Mouse (Mus musculus): ENCODE measurements around the gene Rabif. TPM values are rescaled to one million over a fixed set of nuclear protein-coding genes. Genes with fewer than 3 reads are reported as not detected.
"Not testable (repeated sequence)": the region's sequence is repeated elsewhere in the genome, so short reads cannot be mapped to it uniquely, and the experiment has no call there.

The Rabif gene
- polyA plus RNA-seq, 1 experiment from 2014 or later: 33.8 TPM

- no peak overlapping the region for H3K9ac ChIP-seq (ENCODE audit: low read depth, low read length)
- H3K4me1 ChIP-seq (replicated peaks; ENCODE audit: insufficient read depth, low read length): no peaks in the 10 kb centered on the region
- TF ChIP-seq CTCF (IDR thresholded peaks at IDR 0.05; ENCODE audit: low read depth): no peak
- H3K4me3 ChIP-seq (replicated peaks; ENCODE audit: low read depth, low read length): no peak overlapping the region
- no peaks in the 10 kb centered on the region for H3K36me3 ChIP-seq (ENCODE audit: insufficient read depth, low read length)
- H3K9me3 ChIP-seq (replicated peaks; ENCODE audit: low read length): no peaks in the 10 kb centered on the region
- 87% methylated on average over 1 of the region's 1 CpGs for WGBS
- no peak overlapping the region for H3K4me2 ChIP-seq (ENCODE audit: low read length)
- no peak for ATAC-seq (replicated peaks; ENCODE audit: low FRiP score, low read depth)
- no peak for DNase-seq (ENCODE audit: low spot score)
- no peaks in the 10 kb centered on the region for H3K27me3 ChIP-seq (ENCODE audit: insufficient read depth, low read length)
- no peak overlapping the region for H3K27ac ChIP-seq
Measured at GRCm38 (mm10) chr1:134525015-134525414, 30.6 kb downstream of the Rabif start.

- H3K9me3 ChIP-seq (replicated peaks; ENCODE audit: low read length): no peaks in the 10 kb centered on the region
- no peak overlapping the region for H3K27ac ChIP-seq
Measured at GRCm38 (mm10) chr1:134526752-134527151, 32.3 kb downstream of the Rabif start.

GRCm38 (mm10) chr1:134530618-134531017, 36.2 kb downstream of the Rabif start:
- WGBS: 72% methylated on average over 6 of the region's 6 CpGs
- ATAC-seq (replicated peaks; ENCODE audit: low FRiP score, low read depth): no peak

More at GRCm38 (mm10) chr1:134526752-134527151, 32.3 kb downstream of the Rabif start:
- ATAC-seq (replicated peaks; ENCODE audit: low FRiP score, low read depth) (no peak), DNase-seq (ENCODE audit: low spot score) (no peak)
- H3K4me1 ChIP-seq (replicated peaks; ENCODE audit: insufficient read depth, low read length): no peaks in the 10 kb centered on the region
- no peak for TF ChIP-seq CTCF (IDR thresholded peaks at IDR 0.05; ENCODE audit: low read depth)
- no peak overlapping the region for H3K4me3 ChIP-seq (replicated peaks; ENCODE audit: low read depth, low read length)
- no peaks in the 10 kb centered on the region for H3K27me3 ChIP-seq (ENCODE audit: insufficient read depth, low read length)
- no peak overlapping the region for H3K9ac ChIP-seq (ENCODE audit: low read depth, low read length)
- WGBS: 71% methylated on average over 6 of the region's 6 CpGs
- no peaks in the 10 kb centered on the region for H3K36me3 ChIP-seq (ENCODE audit: insufficient read depth, low read length)
- H3K4me2 ChIP-seq (ENCODE audit: low read length): no peak overlapping the region

GRCm38 (mm10) chr1:134533710-134534109, 39.3 kb downstream of the Rabif start:
- not testable (repeated sequence) for DNase-seq (ENCODE audit: low spot score); H3K36me3 ChIP-seq (ENCODE audit: insufficient read depth, low read length); H3K4me3 ChIP-seq (replicated peaks; ENCODE audit: low read depth, low read length); H3K4me2 ChIP-seq (ENCODE audit: low read length); ATAC-seq (replicated peaks; ENCODE audit: low FRiP score, low read depth); H3K4me1 ChIP-seq (replicated peaks; ENCODE audit: insufficient read depth, low read length); H3K27me3 ChIP-seq (ENCODE audit: insufficient read depth, low read length); H3K9me3 ChIP-seq (replicated peaks; ENCODE audit: low read length); H3K9ac ChIP-seq (ENCODE audit: low read depth, low read length); H3K27ac ChIP-seq
- WGBS: 95% methylated on average over 10 of the region's 10 CpGs

More at GRCm38 (mm10) chr1:134530618-134531017, 36.2 kb downstream of the Rabif start:
- Histone ChIP-seq H3K27ac (no peak overlapping the region), H3K36me3 (ENCODE audit: insufficient read depth, low read length) (no peaks in the 10 kb centered on the region), H3K9ac (ENCODE audit: low read depth, low read length) (no peak overlapping the region), H3K4me2 (ENCODE audit: low read length) (no peak overlapping the region), H3K4me1 (replicated peaks; ENCODE audit: insufficient read depth, low read length) (no peaks in the 10 kb centered on the region), H3K27me3 (ENCODE audit: insufficient read depth, low read length) (no peaks in the 10 kb centered on the region), H3K9me3 (replicated peaks; ENCODE audit: low read length) (no peaks in the 10 kb centered on the region), H3K4me3 (replicated peaks; ENCODE audit: low read depth, low read length) (no peak overlapping the region)
- no peak for TF ChIP-seq CTCF (IDR thresholded peaks at IDR 0.05; ENCODE audit: low read depth)
- DNase-seq (ENCODE audit: low spot score): no peak

- no peak for TF ChIP-seq CTCF (IDR thresholded peaks at IDR 0.05; ENCODE audit: low read depth)
- Histone ChIP-seq H3K4me2 (ENCODE audit: low read length) (no peak overlapping the region), H3K9ac (ENCODE audit: low read depth, low read length) (no peak overlapping the region), H3K4me1 (replicated peaks; ENCODE audit: insufficient read depth, low read length) (no peaks in the 10 kb centered on the region), H3K27ac (no peak overlapping the region), H3K9me3 (replicated peaks; ENCODE audit: low read length) (no peaks in the 10 kb centered on the region), H3K36me3 (ENCODE audit: insufficient read depth, low read length) (no peaks in the 10 kb centered on the region), H3K27me3 (ENCODE audit: insufficient read depth, low read length) (no peaks in the 10 kb centered on the region), H3K4me3 (replicated peaks; ENCODE audit: low read depth, low read length) (no peak overlapping the region)
- WGBS: 97% methylated on average over 1 of the region's 1 CpGs
- no peak for ATAC-seq (replicated peaks; ENCODE audit: low FRiP score, low read depth)
- no peak for DNase-seq (ENCODE audit: low spot score)
Measured at GRCm38 (mm10) chr1:134535054-134535453, 40.6 kb downstream of the Rabif start.

- WGBS: 66% methylated on average over 3 of the region's 3 CpGs
- no peak overlapping the region for H3K4me3 ChIP-seq (replicated peaks; ENCODE audit: low read depth, low read length)
- no peaks in the 10 kb centered on the region for H3K36me3 ChIP-seq (ENCODE audit: insufficient read depth, low read length)
- no peak for ATAC-seq (replicated peaks; ENCODE audit: low FRiP score, low read depth)
- H3K4me1 ChIP-seq (replicated peaks; ENCODE audit: insufficient read depth, low read length): no peaks in the 10 kb centered on the region
- no peaks in the 10 kb centered on the region for H3K9me3 ChIP-seq (replicated peaks; ENCODE audit: low read length)
- no peaks in the 10 kb centered on the region for H3K27me3 ChIP-seq (ENCODE audit: insufficient read depth, low read length)
- H3K4me2 ChIP-seq (ENCODE audit: low read length): no peak overlapping the region
- H3K9ac ChIP-seq (ENCODE audit: low read depth, low read length): no peak overlapping the region
- TF ChIP-seq CTCF (IDR thresholded peaks at IDR 0.05; ENCODE audit: low read depth): no peak
- H3K27ac ChIP-seq: no peak overlapping the region
- DNase-seq (ENCODE audit: low spot score): no peak
Measured at GRCm38 (mm10) chr1:134535513-134535912, 41.1 kb downstream of the Rabif start.

- WGBS: 87% methylated on average over 10 of the region's 10 CpGs
- no peak overlapping the region for H3K9ac ChIP-seq (ENCODE audit: low read depth, low read length)
- no peaks in the 10 kb centered on the region for H3K36me3 ChIP-seq (ENCODE audit: insufficient read depth, low read length)
- no peak for TF ChIP-seq CTCF (IDR thresholded peaks at IDR 0.05; ENCODE audit: low read depth)
- H3K4me2 ChIP-seq (ENCODE audit: low read length): no peak overlapping the region
- DNase-seq (ENCODE audit: low spot score) (no peak), ATAC-seq (replicated peaks; ENCODE audit: low FRiP score, low read depth) (no peak)
- H3K27ac ChIP-seq: no peak overlapping the region
- H3K4me1 ChIP-seq (replicated peaks; ENCODE audit: insufficient read depth, low read length): no peaks in the 10 kb centered on the region
- H3K9me3 ChIP-seq (replicated peaks; ENCODE audit: low read length): no peaks in the 10 kb centered on the region
- no peak overlapping the region for H3K4me3 ChIP-seq (replicated peaks; ENCODE audit: low read depth, low read length)
- no peaks in the 10 kb centered on the region for H3K27me3 ChIP-seq (ENCODE audit: insufficient read depth, low read length)
Measured at GRCm38 (mm10) chr1:134540610-134541009, 46.2 kb downstream of the Rabif start.

Data from kidney, postnatal 0 days (tissue).